Mouse (Mus musculus) frontal cortex, postnatal 36 days (tissue): ENCODE results near the gene Idnk.
A peak's percentile ranks its signal among the peaks of the same experiment; 100 is the strongest.

Experiments
- DNase-seq, 2 experiments: peaks; one replicate each; pipeline ENCODE4 v3.0.0; 2022; ENCODE audit warnings: low spot score in 2 of 2

Idnk gene

DNA sequence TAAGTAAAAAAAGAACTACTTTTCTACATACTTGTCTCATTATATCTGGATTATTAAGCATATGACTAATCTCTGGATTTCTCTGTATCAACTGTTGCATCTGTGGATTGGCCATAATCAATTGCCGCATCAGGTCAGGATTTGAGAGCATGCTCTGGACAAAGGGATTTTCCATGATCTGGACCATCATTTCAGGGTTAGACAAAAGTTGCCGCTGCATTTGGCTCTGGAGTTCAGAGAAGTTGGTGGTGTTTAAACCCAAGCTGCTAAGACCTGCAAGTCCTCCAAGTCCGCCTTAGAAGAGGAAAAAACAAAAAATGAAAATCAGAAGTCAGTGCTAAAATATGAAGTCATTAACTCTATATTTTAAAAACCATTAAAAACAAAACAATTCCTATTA is 35.8 kb downstream of the Idnk start:
- DNase-seq: no peak

DNA sequence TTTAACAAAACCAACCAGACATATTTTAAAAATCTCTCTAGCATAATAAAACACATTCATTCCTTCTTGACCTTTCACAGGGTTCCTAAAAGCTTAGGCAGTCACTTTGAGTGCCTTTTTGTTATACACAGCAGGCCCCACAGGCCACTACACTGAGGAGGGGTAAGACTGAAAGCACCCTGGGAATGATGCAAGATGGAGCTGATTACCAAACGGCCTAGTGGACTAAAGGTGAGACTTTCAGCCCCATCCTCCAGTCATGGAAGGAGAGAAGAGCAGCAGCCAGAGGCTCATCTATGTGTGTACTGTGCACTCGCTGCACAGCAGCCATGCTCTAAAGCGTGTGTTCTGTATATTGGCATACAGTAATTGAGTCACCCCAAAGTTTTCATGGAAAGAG is 37.5 kb downstream of the Idnk start:
- no peak for DNase-seq

GRCm38 (mm10) chr13:58197211-58197610 is 39.8 kb downstream of the Idnk start:
- DNase-seq: no peak

GRCm38 (mm10) chr13:58197981-58198640 is 40.7 kb downstream of the Idnk start:
- DNase-seq: no peak

DNA sequence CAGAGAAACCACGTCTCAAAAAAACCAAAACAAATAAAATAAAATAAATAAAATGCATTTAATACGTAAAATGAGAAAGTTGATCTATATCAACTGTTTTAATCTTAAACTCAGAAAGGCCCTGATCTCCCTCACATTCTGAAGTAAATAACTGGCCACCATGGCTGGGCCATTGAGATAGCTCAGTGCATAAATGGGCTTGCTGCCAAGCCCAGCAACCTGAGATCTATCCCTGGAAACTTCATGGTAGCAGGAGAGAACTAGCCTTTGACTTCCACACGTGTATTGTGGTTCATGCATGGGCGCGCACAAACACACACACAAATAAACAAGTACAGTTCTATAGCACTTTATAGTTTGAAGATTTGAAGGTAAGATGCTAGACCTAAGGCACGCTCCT is 43.9 kb downstream of the Idnk start:
- DNase-seq: no peak

DNA sequence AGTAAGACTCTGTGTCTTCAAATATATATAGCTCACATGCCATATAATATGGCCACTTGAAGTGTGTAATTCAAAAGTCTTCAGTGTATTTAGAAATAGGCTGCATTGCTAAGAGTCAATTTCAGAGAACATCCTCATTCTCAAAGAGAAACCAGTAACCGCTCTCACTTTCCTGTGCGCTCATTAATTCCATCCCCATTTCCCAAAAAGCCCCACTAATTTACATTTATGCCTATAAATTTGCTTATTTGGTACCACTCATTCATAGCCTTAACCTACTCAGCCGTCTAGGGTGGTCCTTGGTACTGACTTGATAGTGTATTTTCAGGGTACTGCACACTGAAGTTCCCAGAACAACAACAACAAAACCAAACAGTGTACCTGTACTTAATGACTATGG is 44.5 kb downstream of the Idnk start:
- DNase-seq: no peak

GRCm38 (mm10) chr13:58202903-58203302 is 45.5 kb downstream of the Idnk start:
- peak; percentile 36 to 49 for DNase-seq

DNA sequence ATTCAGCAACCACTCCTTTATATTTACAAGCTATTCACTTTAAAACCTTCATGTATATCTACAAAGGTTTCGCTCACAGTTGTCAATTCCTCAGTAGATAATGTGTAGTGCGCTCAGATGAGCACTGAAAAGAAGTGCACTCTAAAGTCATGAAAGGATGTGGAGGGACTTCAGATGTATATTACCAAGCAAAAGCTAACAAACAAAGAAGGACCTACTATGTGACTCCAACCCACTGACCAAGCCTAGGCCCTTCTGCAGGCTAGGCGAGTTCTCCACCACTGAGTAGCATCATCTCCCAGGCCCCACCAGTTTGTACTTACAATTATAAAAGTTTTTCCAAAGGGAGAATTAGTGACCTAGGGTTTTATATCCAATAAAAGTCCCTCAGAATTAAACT is 46.8 kb downstream of the Idnk start:
- no peak for DNase-seq

DNA sequence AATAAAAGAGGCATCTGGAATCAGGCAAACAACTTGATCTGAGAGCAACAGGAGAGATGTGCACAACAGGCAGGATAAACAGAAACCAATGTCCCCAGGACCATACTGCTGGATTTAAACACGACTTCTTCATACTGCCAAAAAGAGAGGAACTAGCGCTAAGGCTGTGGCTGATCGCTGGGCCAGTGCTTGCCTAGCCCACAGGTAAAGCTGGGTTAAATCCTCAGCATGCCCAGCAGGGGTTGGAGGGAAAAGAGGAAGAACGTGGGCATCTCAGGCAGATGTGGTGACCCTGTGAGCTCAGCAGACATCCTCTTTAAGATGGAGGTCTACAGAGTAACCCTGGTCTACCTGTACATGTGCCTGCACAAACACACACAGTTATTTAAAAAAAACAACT is 47.5 kb downstream of the Idnk start:
- DNase-seq: no peak

- no peak for DNase-seq
These were observed 48.6 kb downstream of the Idnk start for GRCm38 (mm10) chr13:58206084-58206483.

- DNase-seq: no peak
These were observed 53.0 kb downstream of the Idnk start for GRCm38 (mm10) chr13:58210441-58210840.

DNA sequence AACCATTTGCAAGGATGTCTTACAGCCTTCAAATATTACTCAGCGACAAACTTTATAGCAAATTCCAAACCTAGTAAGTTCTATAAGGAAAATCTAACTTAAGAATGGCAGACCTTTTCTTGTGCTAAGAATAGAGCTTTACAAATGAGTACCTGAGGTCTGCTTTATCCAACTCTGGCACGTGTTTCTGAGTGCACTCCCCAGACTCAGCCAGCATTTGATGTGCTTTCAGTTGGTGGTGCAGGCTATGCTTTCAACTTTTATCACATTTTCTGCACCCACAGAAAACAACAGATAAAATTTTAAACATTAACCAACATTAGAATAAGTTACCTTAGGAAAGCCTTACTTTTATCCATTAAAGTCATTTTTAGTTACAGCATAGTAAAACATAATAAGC is 55.1 kb downstream of the Idnk start:
- DNase-seq: no peak

- DNase-seq: no peak
These were observed 56.4 kb downstream of the Idnk start for GRCm38 (mm10) chr13:58213801-58214200.
